Mouse (Mus musculus) WW6 (cell line): ENCODE data around the gene Vmn1r128.
"Not testable (repeated sequence)": the region's sequence is repeated elsewhere in the genome, so short reads cannot be mapped to it uniquely, and the experiment has no call there.

Source experiments
- DNase-seq: peaks from one replicate; pipeline ENCODE4 v3.0.0-alpha.2; 2013; ENCODE audit warnings: low read depth, low spot score

Vmn1r128 gene

GRCm38 (mm10) chr7:21349073-21349472 lies at the start of gene Vmn1r128:
Vmn1r128 (plus strand) TSS chr7:21349373.
- DNase-seq = not testable (repeated sequence)

- DNase-seq = not testable (repeated sequence)
Observed at GRCm38 (mm10) chr7:21301367-21301766, 47.8 kb upstream of the Vmn1r128 start, which contains the start of gene Vmn1r126. Vmn1r126 (minus strand) TSS chr7:21301467.

GRCm38 (mm10) chr7:21319761-21320160 lies 29.4 kb upstream of the Vmn1r128 start, which contains the start of gene Vmn1r127:
Vmn1r127 (minus strand) TSS chr7:21319861.
- DNase-seq = not testable (repeated sequence)

GRCm38 (mm10) chr7:21361191-21361590 lies 12.0 kb downstream of the Vmn1r128 start, which contains the start of gene Vmn1r129:
Vmn1r129 (minus strand) TSS chr7:21361291.
- DNase-seq = not testable (repeated sequence)
